Mouse (Mus musculus) bone marrow macrophage, adult 2 months (primary cell): Measurements from ENCODE around the gene Arhgef28.

Source experiments
- CTCF ChIP-seq: IDR thresholded peaks from 2 replicates; pipeline ENCODE4 v1.5.1; 2012; ENCODE audit warnings: low read depth, mild to moderate bottlenecking, low read length, moderate library complexity
- POLR2A ChIP-seq: IDR thresholded peaks from 2 replicates; pipeline ENCODE4 v1.6.1; 2012; ENCODE audit warnings: mild to moderate bottlenecking, low read depth, low read length, borderline replicate concordance

- TF ChIP-seq CTCF, result peak; percentile 58
- no peak for TF ChIP-seq POLR2A
Measured at GRCm38 (mm10) chr13:98239978-98240641, 33.9 kb upstream of the Arhgef28 start.
